Mouse (Mus musculus) 416B (cell line): ENCODE data around the gene Tbc1d9b.

Experiments
- DNase-seq: peaks from one replicate; pipeline ENCODE4 v3.0.0; 2011; ENCODE audit warnings: low read depth

Gene Tbc1d9b

GRCm38 (mm10) chr11:50176351-50176750, 45.2 kb downstream of the Tbc1d9b start:
- no peak for DNase-seq

- no peak for DNase-seq
Observed at GRCm38 (mm10) chr11:50177111-50177510, 45.9 kb downstream of the Tbc1d9b start.

GRCm38 (mm10) chr11:50178532-50179488, 47.6 kb downstream of the Tbc1d9b start:
- no peak for DNase-seq

- no peak for DNase-seq
Observed at GRCm38 (mm10) chr11:50180478-50181231, 49.5 kb downstream of the Tbc1d9b start.

GRCm38 (mm10) chr11:50182702-50183101, 51.5 kb downstream of the Tbc1d9b start:
- no peak for DNase-seq

- DNase-seq: no peak
Observed at GRCm38 (mm10) chr11:50184788-50185187, 53.6 kb downstream of the Tbc1d9b start.

GRCm38 (mm10) chr11:50188682-50189081, 57.5 kb downstream of the Tbc1d9b start:
- DNase-seq: no peak

- no peak for DNase-seq
Observed at GRCm38 (mm10) chr11:50190362-50190761, 59.2 kb downstream of the Tbc1d9b start.

- no peak for DNase-seq
Observed at GRCm38 (mm10) chr11:50192278-50192677, 61.1 kb downstream of the Tbc1d9b start.

GRCm38 (mm10) chr11:50194070-50194469, 62.9 kb downstream of the Tbc1d9b start:
- no peak for DNase-seq

- no peak for DNase-seq
Observed at GRCm38 (mm10) chr11:50194793-50195192, 63.6 kb downstream of the Tbc1d9b start.

GRCm38 (mm10) chr11:50197500-50197899, 66.3 kb downstream of the Tbc1d9b start:
- DNase-seq: no peak

GRCm38 (mm10) chr11:50198219-50198846, 67.1 kb downstream of the Tbc1d9b start:
- DNase-seq: no peak

GRCm38 (mm10) chr11:50198916-50199315, 67.7 kb downstream of the Tbc1d9b start:
- DNase-seq: no peak

- peak; percentile 51 for DNase-seq
Observed at GRCm38 (mm10) chr11:50200613-50201012, 69.4 kb downstream of the Tbc1d9b start.

- no peak for DNase-seq
Observed at GRCm38 (mm10) chr11:50201590-50201989, 70.4 kb downstream of the Tbc1d9b start.

- no peak for DNase-seq
Observed at GRCm38 (mm10) chr11:50203302-50203827, 72.2 kb downstream of the Tbc1d9b start.

- peak; percentile 39 for DNase-seq
Observed at GRCm38 (mm10) chr11:50205434-50205833, 74.2 kb downstream of the Tbc1d9b start.

- DNase-seq: no peak
Observed at GRCm38 (mm10) chr11:50206037-50206436, 74.8 kb downstream of the Tbc1d9b start.

GRCm38 (mm10) chr11:50207344-50207743, 76.1 kb downstream of the Tbc1d9b start:
- no peak for DNase-seq

GRCm38 (mm10) chr11:50208039-50208438, 76.8 kb downstream of the Tbc1d9b start:
- no peak for DNase-seq

- DNase-seq: peak; percentile 96
Observed at GRCm38 (mm10) chr11:50210101-50210504, 78.9 kb downstream of the Tbc1d9b start.
